Mouse (Mus musculus) lung, embryonic 16.5 days (tissue): ENCODE results near the gene Pip4k2a. TPM values are rescaled to one million over a fixed set of nuclear protein-coding genes. Genes with fewer than 3 reads are reported as not detected.

ENCODE experiments used
- ATAC-seq: fragments of 200-750 bp; cut with Nextera tagmentation; 2 replicates; pipeline ENCODE4 v1.8.0; 2017; ENCODE audit warnings: low read depth, mild to moderate bottlenecking, moderate library complexity
- H3K27ac ChIP-seq: fragments of 300-500 bp; sonication (generic); 2 replicates; pipeline ENCODE4 v1.5.1; 2014; ENCODE audit warnings: mild to moderate bottlenecking, control low read depth, low read length
- H3K27me3 ChIP-seq: fragments of 300-500 bp; sonication (generic); 2 replicates; pipeline ENCODE4 v1.6.1; 2014; ENCODE audit warnings: low read depth, low read length, mixed read lengths; ENCODE audit not compliant: control insufficient read depth, insufficient read depth
- H3K36me3 ChIP-seq: fragments of 300-500 bp; sonication (generic); 2 replicates; pipeline ENCODE4 v1.6.1; 2014; ENCODE audit warnings: low read length; ENCODE audit not compliant: control insufficient read depth, insufficient read depth
- H3K4me1 ChIP-seq: fragments of 300-500 bp; sonication (generic); replicated peaks from 2 replicates; pipeline ENCODE4 v1.6.1; 2014; ENCODE audit warnings: low read length, mixed read lengths; ENCODE audit not compliant: control insufficient read depth, insufficient read depth
- H3K4me2 ChIP-seq: fragments of 300-500 bp; sonication (generic); 2 replicates; pipeline ENCODE4 v1.6.1; 2014; ENCODE audit warnings: low read depth, low read length, control low read depth
- H3K4me3 ChIP-seq: fragments of 300-500 bp; sonication (generic); 2 replicates; pipeline ENCODE4 v1.5.1; 2014; ENCODE audit warnings: mild to moderate bottlenecking, low read length, control low read depth
- H3K9ac ChIP-seq: fragments of 300-500 bp; sonication (generic); 2 replicates; pipeline ENCODE4 v1.6.1; 2014; ENCODE audit warnings: low read length, control low read depth
- H3K9me3 ChIP-seq: fragments of 300-500 bp; sonication (generic); 2 replicates; pipeline ENCODE4 v1.6.1; 2016; ENCODE audit warnings: low read length; ENCODE audit not compliant: control insufficient read depth
- WGBS: fragments of 180-500 bp; shearing (Covaris S2); extraction: QIAGEN DNeasy Blood & Tissue Kit; methylation state at CpG from one replicate; pipeline ENCODE4 v1.1.7; 2014; 5-methylcytosine and 5-hydroxymethylcytosine counted together
- polyA plus RNA-seq: library from polyadenylated mRNA; unstranded; fragments of >200 nt; fragmentation: Nextera tagmentation; extraction: Ambion mirVana; gene quantifications from 2 replicates; pipeline ENCODE4 v1.2.1, GENCODE M21; 2015

Pip4k2a gene
- polyA plus RNA-seq, 1 experiment from 2014 or later, result 7.4 TPM

- no peak overlapping the region for H3K4me3 ChIP-seq
- WGBS, result 90% methylated on average over 15 of the region's 15 CpGs
- no peak for ATAC-seq
- no peak overlapping the region for H3K27ac ChIP-seq
- H3K9ac ChIP-seq, result no peak overlapping the region
- no peak overlapping the region for H3K4me2 ChIP-seq
- H3K9me3 ChIP-seq, result no peaks in the 10 kb centered on the region
- H3K27me3 ChIP-seq, result no peaks in the 10 kb centered on the region
- no peaks in the 10 kb centered on the region for H3K36me3 ChIP-seq
- no peaks in the 10 kb centered on the region for H3K4me1 ChIP-seq
Observed at GRCm38 (mm10) chr2:18984095-18984847, 13.7 kb downstream of the Pip4k2a start.

GRCm38 (mm10) chr2:18983546-18983945 is 14.4 kb downstream of the Pip4k2a start:
- Histone ChIP-seq H3K4me1 (no peaks in the 10 kb centered on the region), H3K27me3 (no peaks in the 10 kb centered on the region), H3K9me3 (no peaks in the 10 kb centered on the region), H3K4me2 (no peak overlapping the region), H3K4me3 (no peak overlapping the region), H3K9ac (no peak overlapping the region), H3K27ac (no peak overlapping the region), H3K36me3 (no peaks in the 10 kb centered on the region)
- ATAC-seq, result no peak

GRCm38 (mm10) chr2:18982581-18982980 is 15.3 kb downstream of the Pip4k2a start:
- H3K36me3 ChIP-seq, result no peaks in the 10 kb centered on the region
- H3K27ac ChIP-seq, result no peak overlapping the region
- H3K4me1 ChIP-seq, result no peaks in the 10 kb centered on the region
- 81% methylated on average over 6 of the region's 6 CpGs for WGBS
- ATAC-seq, result no peak
- H3K9me3 ChIP-seq, result no peaks in the 10 kb centered on the region
- no peak overlapping the region for H3K9ac ChIP-seq
- no peak overlapping the region for H3K4me3 ChIP-seq
- H3K4me2 ChIP-seq, result no peak overlapping the region
- no peaks in the 10 kb centered on the region for H3K27me3 ChIP-seq

GRCm38 (mm10) chr2:18979675-18980074 is 18.3 kb downstream of the Pip4k2a start:
- no peaks in the 10 kb centered on the region for H3K27me3 ChIP-seq
- H3K9ac ChIP-seq, result no peak overlapping the region
- H3K4me3 ChIP-seq, result no peak overlapping the region
- H3K36me3 ChIP-seq, result no peaks in the 10 kb centered on the region
- no peak overlapping the region for H3K27ac ChIP-seq
- WGBS, result 80% methylated on average over 7 of the region's 7 CpGs
- no peak overlapping the region for H3K4me2 ChIP-seq
- ATAC-seq, result no peak
- 0 out of 2 replicates have a peak, but pooled peaks cover 2% of the 10 kb centered on the region for H3K4me1 ChIP-seq
- no peaks in the 10 kb centered on the region for H3K9me3 ChIP-seq

- no peak overlapping the region for H3K4me2 ChIP-seq
- H3K27me3 ChIP-seq, result no peaks in the 10 kb centered on the region
- no peak for ATAC-seq
- 83% methylated on average over 4 of the region's 4 CpGs for WGBS
- no peak overlapping the region for H3K9ac ChIP-seq
- 0 out of 2 replicates have a peak, but pooled peaks cover 2% of the 10 kb centered on the region for H3K4me1 ChIP-seq
- no peak overlapping the region for H3K27ac ChIP-seq
- H3K9me3 ChIP-seq, result no peaks in the 10 kb centered on the region
- no peaks in the 10 kb centered on the region for H3K36me3 ChIP-seq
- no peak overlapping the region for H3K4me3 ChIP-seq
Observed at GRCm38 (mm10) chr2:18979046-18979445, 18.9 kb downstream of the Pip4k2a start.

GRCm38 (mm10) chr2:18977201-18977805 is 20.6 kb downstream of the Pip4k2a start:
- WGBS, result 67% methylated on average over 10 of the region's 10 CpGs
- H3K4me2 ChIP-seq, result no peak overlapping the region
- ATAC-seq, result no peak
- 0 out of 2 replicates have a peak, but pooled peaks cover 2% of the 10 kb centered on the region for H3K4me1 ChIP-seq
- H3K9ac ChIP-seq, result no peak overlapping the region
- no peaks in the 10 kb centered on the region for H3K36me3 ChIP-seq
- H3K27ac ChIP-seq, result no peak overlapping the region
- H3K4me3 ChIP-seq, result no peak overlapping the region
- H3K9me3 ChIP-seq, result peaks cover 3% of the 10 kb centered on the region; the same call in 1 of the 2 replicates
- H3K27me3 ChIP-seq, result no peaks in the 10 kb centered on the region

- no peaks in the 10 kb centered on the region for H3K36me3 ChIP-seq
- H3K27ac ChIP-seq, result no peak overlapping the region
- H3K27me3 ChIP-seq, result no peaks in the 10 kb centered on the region
- 75% methylated on average over 2 of the region's 2 CpGs for WGBS
- H3K4me1 ChIP-seq, result 0 out of 2 replicates have a peak, but pooled peaks cover 2% of the 10 kb centered on the region
- H3K4me2 ChIP-seq, result no peak overlapping the region
- peaks cover 3% of the 10 kb centered on the region; the same call in 1 of the 2 replicates for H3K9me3 ChIP-seq
- no peak for ATAC-seq
- no peak overlapping the region for H3K9ac ChIP-seq
- no peak overlapping the region for H3K4me3 ChIP-seq
Observed at GRCm38 (mm10) chr2:18976175-18976574, 21.8 kb downstream of the Pip4k2a start.

GRCm38 (mm10) chr2:18974882-18975645 is 22.9 kb downstream of the Pip4k2a start:
- H3K4me3 ChIP-seq, result no peak overlapping the region
- WGBS, result 62% methylated on average over 4 of the region's 4 CpGs
- H3K9ac ChIP-seq, result no peak overlapping the region
- no peak for ATAC-seq
- no peak overlapping the region for H3K4me2 ChIP-seq
- peaks cover 3% of the 10 kb centered on the region; the same call in 1 of the 2 replicates for H3K9me3 ChIP-seq
- no peaks in the 10 kb centered on the region for H3K27me3 ChIP-seq
- no peak overlapping the region for H3K27ac ChIP-seq
- 0 out of 2 replicates have a peak, but pooled peaks cover 2% of the 10 kb centered on the region for H3K4me1 ChIP-seq
- H3K36me3 ChIP-seq, result no peaks in the 10 kb centered on the region

- H3K36me3 ChIP-seq, result no peaks in the 10 kb centered on the region
- 85% methylated on average over 3 of the region's 3 CpGs for WGBS
- ATAC-seq, result no peak
Observed at GRCm38 (mm10) chr2:18971564-18971963, 26.4 kb downstream of the Pip4k2a start.

More at GRCm38 (mm10) chr2:18971564-18971963, 26.4 kb downstream of the Pip4k2a start:
- no peak overlapping the region for H3K9ac ChIP-seq
- no peaks in the 10 kb centered on the region for H3K27me3 ChIP-seq
- H3K4me2 ChIP-seq, result no peak overlapping the region
- peaks cover 3% of the 10 kb centered on the region; the same call in 1 of the 2 replicates for H3K9me3 ChIP-seq
- H3K4me3 ChIP-seq, result no peak overlapping the region
- no peak overlapping the region for H3K27ac ChIP-seq
- peaks cover 10% of the 10 kb centered on the region for H3K4me1 ChIP-seq
